Mouse (Mus musculus): ENCODE measurements around the gene Olfr963. TPM values are rescaled to one million over a fixed set of nuclear protein-coding genes. Genes with fewer than 3 reads are reported as not detected.
"Not testable (repeated sequence)": the region's sequence is repeated elsewhere in the genome, so short reads cannot be mapped to it uniquely, and the experiment has no call there.

Olfr963 gene
- polyA plus RNA-seq, 1 experiment from 2014 or later: not detected

DNA sequence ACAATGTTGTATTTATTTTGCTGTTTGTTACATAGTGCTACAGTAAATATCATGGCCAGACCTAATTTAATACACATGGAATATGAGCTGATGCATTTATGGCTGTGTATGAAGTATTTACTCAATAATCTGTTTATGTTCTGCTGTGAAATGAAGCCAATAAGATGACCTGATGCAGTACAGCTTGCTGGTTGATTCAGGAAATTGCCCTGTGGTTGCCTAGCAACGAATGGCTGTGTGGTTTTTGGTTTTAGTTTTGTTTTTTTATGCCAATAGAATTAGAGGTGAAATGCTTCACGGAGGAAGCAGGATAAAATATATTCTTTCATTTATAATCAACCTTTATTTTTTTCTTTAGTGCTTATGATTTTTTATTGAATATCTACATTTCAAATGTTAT lies 12.3 kb downstream of the Olfr963 start:
- Histone ChIP-seq H3K36me3 (ENCODE audit: poor library complexity, severe bottlenecking) (no peaks in the 10 kb centered on the region), H3K4me2 (no peak overlapping the region), H3K9me3 (replicated peaks) (no peaks in the 10 kb centered on the region), H3K9ac (no peak overlapping the region), H3K4me3 (no peak overlapping the region), H3K27me3 (no peaks in the 10 kb centered on the region), H3K4me1 (no peaks in the 10 kb centered on the region), H3K27ac (no peak overlapping the region)
- WGBS: 68% methylated on average over 2 of the region's 2 CpGs
- ATAC-seq: no peak

DNA sequence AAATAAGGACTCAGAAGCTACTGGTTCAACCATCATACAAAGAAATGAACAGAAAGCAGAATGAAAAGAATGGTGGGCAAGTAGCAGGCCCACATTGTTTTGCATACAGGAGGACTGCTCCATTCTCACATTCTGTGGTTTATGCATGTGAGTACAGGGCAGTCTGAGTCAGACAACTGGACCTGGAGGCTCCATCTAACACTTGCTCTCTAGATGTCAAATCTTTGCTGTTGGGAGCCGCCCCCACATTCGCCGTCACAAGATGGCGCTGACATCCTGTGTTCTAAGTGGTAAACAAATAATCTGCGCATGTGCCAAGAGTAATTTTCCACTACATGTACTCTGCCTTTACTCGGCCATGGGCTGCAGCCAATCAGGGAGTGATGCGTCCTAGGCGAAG lies 34.1 kb downstream of the Olfr963 start:
- WGBS: 88% methylated on average over 8 of the region's 8 CpGs
- not testable (repeated sequence) for H3K27me3 ChIP-seq; ATAC-seq; H3K4me2 ChIP-seq; H3K9me3 ChIP-seq (replicated peaks); H3K36me3 ChIP-seq (ENCODE audit: poor library complexity, severe bottlenecking); H3K4me3 ChIP-seq; H3K9ac ChIP-seq; H3K4me1 ChIP-seq; H3K27ac ChIP-seq

GRCm38 (mm10) chr9:39707017-39707416 lies 40.0 kb downstream of the Olfr963 start, which contains the start of gene Olfr149:
TSS of gene Olfr149 (minus strand) at chr9:39707117.
- ATAC-seq: no peak
- Histone ChIP-seq H3K9ac (no peak within 1 kb of the TSS), H3K4me3 (no peak within 1 kb of the TSS), H3K27ac (no peak within 1 kb of the TSS), H3K4me2 (no peak within 1 kb of the TSS), H3K4me1 (no peaks in the 10 kb centered on the region), H3K36me3 (ENCODE audit: poor library complexity, severe bottlenecking) (no peaks in the 10 kb centered on the region), H3K9me3 (replicated peaks) (no peaks in the 10 kb centered on the region), H3K27me3 (no peaks in the 10 kb centered on the region)

DNA sequence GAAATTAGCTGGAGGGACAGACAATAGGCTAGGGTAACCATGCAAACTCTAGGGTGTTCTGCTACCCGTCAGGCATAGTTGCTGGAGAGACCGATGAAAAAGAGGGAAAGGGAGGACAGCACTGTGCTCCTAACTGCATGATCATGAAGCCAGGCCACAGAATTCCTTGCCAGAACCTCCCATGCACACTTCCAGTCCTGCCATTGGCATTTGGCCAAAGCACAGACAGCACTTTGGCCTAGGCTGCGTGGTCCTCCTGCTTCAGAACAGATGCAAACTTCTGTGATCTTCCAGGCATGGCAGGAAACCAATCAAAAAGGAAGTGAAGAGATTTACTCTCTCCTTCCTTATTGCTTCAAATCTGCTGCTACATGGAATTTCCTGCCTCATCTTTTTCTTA lies 42.0 kb downstream of the Olfr963 start:
- H3K9me3 ChIP-seq (replicated peaks): no peaks in the 10 kb centered on the region
- no peak for ATAC-seq
- WGBS: 85% methylated on average over 3 of the region's 3 CpGs

DNA sequence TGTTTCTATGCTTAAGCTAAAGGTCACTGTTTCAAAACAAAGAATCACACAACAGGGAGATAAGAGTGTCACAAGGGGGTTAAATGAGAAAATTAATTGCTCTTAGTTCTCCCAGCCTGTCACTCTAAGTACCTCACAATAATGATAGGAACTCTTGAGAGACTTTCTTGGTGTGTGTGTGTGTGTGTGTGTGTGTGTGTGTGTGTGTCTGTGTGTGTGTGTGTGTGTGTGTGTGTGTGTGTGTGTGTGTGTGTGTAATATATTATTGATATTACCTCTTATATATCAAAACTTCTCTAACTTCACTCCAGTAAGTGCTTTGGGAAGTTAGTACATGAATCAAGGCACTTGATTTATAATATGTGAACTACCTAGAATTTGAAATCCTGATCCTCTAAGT lies 44.0 kb downstream of the Olfr963 start, which contains the start of gene Olfr965:
Olfr965 (plus strand) TSS at position 301 of the 400 bp plus-strand sequence.
- Histone ChIP-seq H3K27me3 (no peaks in the 10 kb centered on the region), H3K4me2 (no peak within 1 kb of the TSS), H3K27ac (no peak within 1 kb of the TSS), H3K4me1 (no peaks in the 10 kb centered on the region), H3K4me3 (no peak within 1 kb of the TSS), H3K9me3 (replicated peaks) (no peaks in the 10 kb centered on the region), H3K9ac (no peak within 1 kb of the TSS), H3K36me3 (ENCODE audit: poor library complexity, severe bottlenecking) (no peaks in the 10 kb centered on the region)
- no peak for ATAC-seq

More for the DNA sequence above, 42.0 kb downstream of the Olfr963 start:
- no peak overlapping the region for H3K9ac ChIP-seq
- H3K36me3 ChIP-seq (ENCODE audit: poor library complexity, severe bottlenecking): no peaks in the 10 kb centered on the region
- no peak overlapping the region for H3K4me2 ChIP-seq
- H3K27me3 ChIP-seq: no peaks in the 10 kb centered on the region
- no peaks in the 10 kb centered on the region for H3K4me1 ChIP-seq
- H3K27ac ChIP-seq: no peak overlapping the region
- no peak overlapping the region for H3K4me3 ChIP-seq

Other genes starting within 250 kb of the Olfr963 start
- gene Olfr952, start 240.1 kb upstream of the Olfr963 start, polyA plus RNA-seq (2015; fragmentation: Nextera tagmentation; extraction: Ambion mirVana): not detected in 2 replicates
- gene Olfr954, start 210.5 kb upstream of the Olfr963 start, polyA plus RNA-seq (2015; fragmentation: Nextera tagmentation; extraction: Ambion mirVana): not detected in 2 replicates
- gene Olfr955, start 195.3 kb upstream of the Olfr963 start, polyA plus RNA-seq (2015; fragmentation: Nextera tagmentation; extraction: Ambion mirVana): not detected in 2 replicates
- gene Olfr44, start 173.2 kb upstream of the Olfr963 start, polyA plus RNA-seq (2015; fragmentation: Nextera tagmentation; extraction: Ambion mirVana): not detected in 2 replicates
- not detected in 2 replicates for gene Olfr957, start 151.4 kb upstream of the Olfr963 start, polyA plus RNA-seq (2015; fragmentation: Nextera tagmentation; extraction: Ambion mirVana)
- gene Olfr958, start 113.2 kb upstream of the Olfr963 start, polyA plus RNA-seq (2015; fragmentation: Nextera tagmentation; extraction: Ambion mirVana): not detected in 2 replicates
- not detected in 2 replicates for gene Olfr959, start 91.6 kb upstream of the Olfr963 start, polyA plus RNA-seq (2015; fragmentation: Nextera tagmentation; extraction: Ambion mirVana)
- 19.8 and 32.4 TPM in 2 replicates for gene AW551984, start 62.8 kb upstream of the Olfr963 start, polyA plus RNA-seq (2015; fragmentation: Nextera tagmentation; extraction: Ambion mirVana)
- not detected in 2 replicates for gene Olfr148, start 56.5 kb upstream of the Olfr963 start, polyA plus RNA-seq (2015; fragmentation: Nextera tagmentation; extraction: Ambion mirVana)
- gene Olfr960, start 45.8 kb upstream of the Olfr963 start, polyA plus RNA-seq (2015; fragmentation: Nextera tagmentation; extraction: Ambion mirVana): not detected in 2 replicates
- not detected in 2 replicates for gene Olfr961, start 22.1 kb upstream of the Olfr963 start, polyA plus RNA-seq (2015; fragmentation: Nextera tagmentation; extraction: Ambion mirVana)
- gene Olfr149, start 39.9 kb downstream of the Olfr963 start, polyA plus RNA-seq (2015; fragmentation: Nextera tagmentation; extraction: Ambion mirVana): not detected in 2 replicates
- gene Olfr965, start 44.1 kb downstream of the Olfr963 start, polyA plus RNA-seq (2015; fragmentation: Nextera tagmentation; extraction: Ambion mirVana): not detected in 2 replicates
- gene Olfr150, start 63.8 kb downstream of the Olfr963 start, polyA plus RNA-seq (2015; fragmentation: Nextera tagmentation; extraction: Ambion mirVana): not detected in 2 replicates
- not detected in 2 replicates for gene Olfr967, start 79.0 kb downstream of the Olfr963 start, polyA plus RNA-seq (2015; fragmentation: Nextera tagmentation; extraction: Ambion mirVana)
- gene Olfr968, start 116.0 kb downstream of the Olfr963 start, polyA plus RNA-seq (2015; fragmentation: Nextera tagmentation; extraction: Ambion mirVana): not detected in 2 replicates
- not detected in 2 replicates for gene Olfr969, start 123.7 kb downstream of the Olfr963 start, polyA plus RNA-seq (2015; fragmentation: Nextera tagmentation; extraction: Ambion mirVana)
- gene Olfr970, start 141.7 kb downstream of the Olfr963 start, polyA plus RNA-seq (2015; fragmentation: Nextera tagmentation; extraction: Ambion mirVana): not detected in 2 replicates
- gene Olfr971, start 169.7 kb downstream of the Olfr963 start, polyA plus RNA-seq (2015; fragmentation: Nextera tagmentation; extraction: Ambion mirVana): not detected in 2 replicates
- not detected in 2 replicates for gene Olfr972, start 199.2 kb downstream of the Olfr963 start, polyA plus RNA-seq (2015; fragmentation: Nextera tagmentation; extraction: Ambion mirVana)
- gene Olfr229, start 240.1 kb downstream of the Olfr963 start, polyA plus RNA-seq (2015; fragmentation: Nextera tagmentation; extraction: Ambion mirVana): not detected in 2 replicates

Data from forebrain, embryonic 13.5 days (tissue).